In the genomic region with DNA sequence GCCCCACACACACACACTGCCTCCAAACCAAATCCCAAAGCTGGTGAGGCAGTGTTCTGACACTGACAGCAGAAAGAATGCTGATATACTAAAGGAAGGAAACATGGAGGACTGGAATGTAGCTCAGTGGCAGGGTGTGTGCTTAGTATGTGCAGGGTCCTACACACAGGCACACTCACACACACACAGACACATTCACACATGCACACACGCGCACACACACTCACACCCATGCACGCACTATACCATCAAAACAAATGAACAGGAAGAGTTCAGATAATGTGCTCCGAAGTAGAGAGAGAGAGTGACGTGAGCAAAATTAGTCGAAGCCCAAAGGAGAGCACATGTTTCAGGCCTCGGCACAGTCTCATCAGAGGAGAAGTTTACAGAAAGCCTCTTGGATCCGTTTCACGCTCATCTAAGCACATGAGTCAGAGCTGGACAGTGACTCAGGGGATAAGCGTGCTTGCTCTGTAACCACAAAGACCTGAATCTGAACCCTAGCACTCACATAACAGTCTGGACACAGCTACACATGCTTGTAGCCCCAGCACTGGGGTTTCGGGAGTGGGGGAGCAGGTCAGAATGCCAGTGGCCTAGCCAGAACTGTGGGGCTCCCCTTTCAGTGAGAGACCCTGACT, we compare ENCODE assay signal across 12 mouse cellular contexts.
DNase-seq lines count a peak whose midpoint lies in the region; ATAC-seq and TF ChIP-seq lines count a peak whose summit lies in the region.
"Had no signal": no experiment of that assay in that cellular context is flagged by ENCODE, and none has a peak within 500 bp of the region (broad histone marks: within the 10 kb centered on the region; RNA-seq: fewer than 3 reads in every experiment).

No protein-coding gene starts in this region.

- no peak overlapping the region for H3K4me3 ChIP-seq in hindbrain, embryonic 10.5 days
- no peak overlapping the region for H3K4me3 ChIP-seq in hindbrain, embryonic 11.5 days (ENCODE audit: low read depth, low read length)
- H3K4me3 ChIP-seq in MEL (ENCODE audit: control insufficient read depth in 1 of 2, insufficient read depth in 1 of 2, low read depth in 2 of 2, low read length in 2 of 2), result no peak overlapping the region
- H3K4me3 ChIP-seq in embryonic facial prominence, embryonic 15.5 days (replicated peaks), result no peak overlapping the region

- WGBS in hindbrain, embryonic 10.5 days, result 89% methylated on average over 11 of the region's 11 CpGs
- 88% methylated on average over 11 of the region's 11 CpGs for WGBS in hindbrain, embryonic 11.5 days
- WGBS in embryonic facial prominence, embryonic 15.5 days, result 68% methylated on average over 11 of the region's 11 CpGs

- ATAC-seq in hindbrain, embryonic 11.5 days (ENCODE audit: low FRiP score), result no peak
- peak; percentile 51; the same call in 1 of the 2 replicates for ATAC-seq in embryonic facial prominence, embryonic 15.5 days (ENCODE audit: insufficient number of reproducible peaks, low FRiP score, low TSS enrichment, low read depth)

- no peak overlapping the region for H3K4me2 ChIP-seq in hindbrain, embryonic 11.5 days (replicated peaks; ENCODE audit: low read depth, low read length)
- H3K4me2 ChIP-seq in embryonic facial prominence, embryonic 15.5 days (replicated peaks), result no peak overlapping the region

- no peak overlapping the region for H3K9ac ChIP-seq in hindbrain, embryonic 11.5 days (ENCODE audit: low read depth, low read length)
- H3K9ac ChIP-seq in MEL (ENCODE audit: control insufficient read depth, low read depth, low read length, poor library complexity, severe bottlenecking), result no peak overlapping the region
- H3K9ac ChIP-seq in embryonic facial prominence, embryonic 15.5 days, result no peak overlapping the region

- TF ChIP-seq RAD21 in MEL (IDR thresholded peaks at IDR 0.05; ENCODE audit: low read depth, low read length), result no peak

- no peaks in the 10 kb centered on the region for H3K79me2 ChIP-seq in MEL (ENCODE audit: control insufficient read depth, insufficient read depth, low read length, poor library complexity)

- peak overlapping the region; percentile 53; the same call in 1 of the 2 replicates for H3K27ac ChIP-seq in hindbrain, embryonic 10.5 days
- H3K27ac ChIP-seq in hindbrain, embryonic 11.5 days (ENCODE audit: low read depth, low read length), result no peak overlapping the region
- no peak overlapping the region for H3K27ac ChIP-seq in MEL (ENCODE audit: control insufficient read depth, low read depth, low read length)
- H3K27ac ChIP-seq in embryonic facial prominence, embryonic 15.5 days (replicated peaks), result no peak overlapping the region

- peaks cover 11% of the 10 kb centered on the region for H3K4me1 ChIP-seq in hindbrain, embryonic 10.5 days (replicated peaks)
- H3K4me1 ChIP-seq in hindbrain, embryonic 11.5 days (replicated peaks; ENCODE audit: control insufficient read depth, insufficient read depth, low read length), result no peaks in the 10 kb centered on the region
- no peaks in the 10 kb centered on the region for H3K4me1 ChIP-seq in MEL (ENCODE audit: control insufficient read depth in 1 of 2, insufficient read depth in 2 of 2, low read length in 2 of 2)
- 0 out of 2 replicates have a peak, but pooled peaks cover 6% of the 10 kb centered on the region for H3K4me1 ChIP-seq in embryonic facial prominence, embryonic 15.5 days

- no peak for DNase-seq in hindbrain, embryonic 10.5 days (ENCODE audit: low spot score)
- no peak for DNase-seq in hindbrain, embryonic 11.5 days (ENCODE audit: low spot score)
- peak; percentile 81 for DNase-seq in 3134 (ENCODE audit: extremely low read depth, insufficient read length, low spot score)
- no peak for DNase-seq in MEL (ENCODE audit: low read depth, low spot score)
- no peak for DNase-seq in right cerebral cortex, postnatal 4 days
- no peak for DNase-seq in left cerebral cortex, postnatal 4 days
- no peak for DNase-seq in embryo, embryonic 9.5 days (ENCODE audit: extremely low spot score)
- DNase-seq: gastrocnemius, postnatal 25 days; right cerebral cortex, postnatal 14 days; thymus, postnatal 14 days had no signal

- TF ChIP-seq EP300 in MEL (IDR thresholded peaks at IDR 0.05; ENCODE audit: low read depth in 1 of 2, low read length in 2 of 2), result no peak

- H3K27me3 ChIP-seq in hindbrain, embryonic 10.5 days (ENCODE audit: insufficient read depth, poor library complexity, severe bottlenecking), result no peaks in the 10 kb centered on the region
- no peaks in the 10 kb centered on the region for H3K27me3 ChIP-seq in hindbrain, embryonic 11.5 days (ENCODE audit: control insufficient read depth, insufficient read depth, low read length)
- H3K27me3 ChIP-seq in MEL (ENCODE audit: control insufficient read depth in 1 of 2, insufficient read depth in 2 of 2, low read length in 2 of 2), result peaks cover 0 to 3% of the 10 kb centered on the region in 2 experiments; a peak in 3 of 4 replicates
- no peaks in the 10 kb centered on the region for H3K27me3 ChIP-seq in embryonic facial prominence, embryonic 15.5 days

- no peak for TF ChIP-seq POLR2A in MEL (IDR thresholded peaks at IDR 0.05; ENCODE audit: control insufficient read depth in 1 of 2, insufficient read depth in 1 of 2, low read depth in 1 of 2, low read length in 2 of 2, poor library complexity in 1 of 2)

- TF ChIP-seq CTCF in MEL (IDR thresholded peaks at IDR 0.05 in 2 of 3, conservative IDR thresholded peaks at IDR 0.05 in 1 of 3; ENCODE audit: control insufficient read depth in 1 of 3, insufficient read depth in 1 of 3, low read depth in 2 of 3, low read length in 3 of 3, poor library complexity in 1 of 3, severe bottlenecking in 1 of 3), result no peak

- H3K9me3 ChIP-seq in hindbrain, embryonic 10.5 days, result no peaks in the 10 kb centered on the region
- no peaks in the 10 kb centered on the region for H3K9me3 ChIP-seq in hindbrain, embryonic 11.5 days (ENCODE audit: control insufficient read depth, low read length)
- H3K9me3 ChIP-seq in MEL (replicated peaks; ENCODE audit: insufficient read depth, low read length), result no peaks in the 10 kb centered on the region
- no peaks in the 10 kb centered on the region for H3K9me3 ChIP-seq in embryonic facial prominence, embryonic 15.5 days (replicated peaks)

- intact Hi-C loops in left cerebral cortex, postnatal 4 days (cut with DNase I), result no loop called here

- H3K36me3 ChIP-seq in hindbrain, embryonic 10.5 days, result no peaks in the 10 kb centered on the region
- H3K36me3 ChIP-seq in hindbrain, embryonic 11.5 days (ENCODE audit: control insufficient read depth, insufficient read depth, low read length), result no peaks in the 10 kb centered on the region
- no peaks in the 10 kb centered on the region for H3K36me3 ChIP-seq in MEL (ENCODE audit: control insufficient read depth in 1 of 2, insufficient read depth in 2 of 2, low read length in 2 of 2)
- H3K36me3 ChIP-seq in embryonic facial prominence, embryonic 15.5 days, result no peaks in the 10 kb centered on the region
- H3K36me3 ChIP-seq: G1E had no signal

TF ChIP-seq in MEL, 35 proteins besides CTCF, POLR2A, EP300 and RAD21:
- TF ChIP-seq MAX (IDR thresholded peaks at IDR 0.05; ENCODE audit: low read length), result peak; percentile 44; the same call in 1 of the 2 replicates
- no peak for TF ChIP-seq ZKSCAN1 (IDR thresholded peaks at IDR 0.05; ENCODE audit: low read depth, low read length)
- TF ChIP-seq RCOR1 (IDR thresholded peaks at IDR 0.05; ENCODE audit: low read depth, low read length), result no peak
- no peak for TF ChIP-seq MEF2A (IDR thresholded peaks at IDR 0.05; ENCODE audit: extremely low read depth, insufficient replicate concordance, low read depth, low read length, poor library complexity, severe bottlenecking)
- TF ChIP-seq TCF12 (IDR thresholded peaks at IDR 0.05; ENCODE audit: low read depth, low read length), result no peak
- no peak for TF ChIP-seq ELF1 (IDR thresholded peaks at IDR 0.05; ENCODE audit: low read depth, low read length)
